Mouse (Mus musculus): Measurements from ENCODE around the gene Harbi1. TPM values are rescaled to one million over a fixed set of nuclear protein-coding genes. Genes with fewer than 3 reads are reported as not detected.
"Not testable (repeated sequence)": the region's sequence is repeated elsewhere in the genome, so short reads cannot be mapped to it uniquely, and the experiment has no call there.

Gene Harbi1
- total RNA-seq, 2 experiments from 2014 or later, result 8.1 to 8.7 TPM

DNA sequence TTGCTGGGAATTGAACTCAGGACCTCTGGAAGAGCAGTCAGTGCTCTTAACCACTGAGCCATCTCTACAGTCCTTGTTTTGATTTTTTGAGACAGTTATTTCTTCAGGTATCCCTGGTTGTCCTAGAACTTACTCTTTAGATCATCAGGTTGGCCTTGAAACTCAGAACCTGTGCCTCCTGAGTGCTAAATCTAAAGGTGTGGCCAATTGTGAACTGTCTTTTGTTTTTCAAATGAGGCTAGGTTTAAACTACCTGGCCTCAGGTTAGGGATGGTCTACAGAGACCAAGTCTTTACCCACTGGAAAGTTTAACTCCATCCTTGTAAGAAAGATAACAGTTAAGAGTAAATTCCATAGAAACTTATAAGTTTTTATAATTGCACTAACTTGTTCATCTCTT is 4.2 kb upstream of the Harbi1 start:
- intact Hi-C loops (cut with DNase I), result no loop called here

DNA sequence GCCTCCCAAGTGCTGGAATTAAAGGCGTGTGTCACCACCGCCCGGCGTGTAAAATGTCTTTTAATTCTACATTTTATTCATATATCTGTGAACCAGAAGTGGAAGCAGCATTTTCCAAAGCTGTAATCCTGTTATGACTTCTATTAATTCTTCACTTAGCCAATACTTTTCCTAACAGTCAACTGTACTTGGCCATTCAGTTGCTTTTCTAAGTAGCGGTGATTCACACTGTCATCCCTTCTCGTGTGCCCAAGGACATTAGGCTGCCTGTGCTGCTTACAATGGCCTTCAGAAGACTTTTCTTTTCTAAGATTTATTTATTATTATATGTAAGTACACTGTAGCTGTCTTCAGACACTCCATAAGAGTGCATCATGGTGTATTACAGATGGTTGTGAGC is 2.3 kb upstream of the Harbi1 start:
- intact Hi-C loops (cut with DNase I), result no loop called here
- DNase-seq (ENCODE audit: extremely low spot score in 1 of 2, low spot score in 2 of 2), result no peak

More for the DNA sequence above, 4.2 kb upstream of the Harbi1 start:
- no peak for DNase-seq (ENCODE audit: extremely low spot score in 1 of 2, low spot score in 2 of 2)

DNA sequence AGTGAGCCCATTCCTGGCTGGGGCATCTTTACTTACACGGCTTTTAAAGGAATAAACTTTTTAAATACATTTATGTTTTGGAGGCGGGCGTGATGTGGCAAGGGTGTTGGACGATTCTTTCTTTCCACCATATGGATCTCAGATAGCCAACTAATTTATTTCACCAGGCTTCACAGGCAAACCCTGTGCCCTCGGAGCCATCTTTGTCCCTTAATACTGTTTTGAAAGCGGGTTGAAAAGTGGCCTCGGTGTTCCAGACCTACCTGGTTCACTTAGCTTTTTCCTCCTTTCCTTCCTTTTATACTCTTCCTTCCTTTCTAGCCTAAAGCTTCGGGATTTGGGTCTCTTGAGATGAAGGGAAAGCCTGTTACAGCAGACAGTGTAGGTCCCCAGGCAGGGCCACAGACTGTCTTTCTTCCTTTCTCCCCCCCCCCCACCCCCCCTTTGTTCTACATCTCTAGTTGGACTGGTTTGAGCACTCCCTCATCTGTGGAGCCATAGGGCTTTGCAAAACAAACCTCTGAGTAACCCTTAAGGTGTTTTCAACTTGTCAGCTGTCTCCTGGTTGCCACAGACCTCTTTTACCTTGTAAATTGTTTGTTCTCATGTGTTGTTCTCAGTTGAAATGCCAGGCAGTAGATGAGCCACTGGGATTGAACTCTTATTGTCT is 739 bp downstream of the Harbi1 start:
- DNase-seq (ENCODE audit: extremely low spot score in 1 of 2, low spot score in 2 of 2), result no peak
- intact Hi-C loops (cut with DNase I), result no loop called here

DNA sequence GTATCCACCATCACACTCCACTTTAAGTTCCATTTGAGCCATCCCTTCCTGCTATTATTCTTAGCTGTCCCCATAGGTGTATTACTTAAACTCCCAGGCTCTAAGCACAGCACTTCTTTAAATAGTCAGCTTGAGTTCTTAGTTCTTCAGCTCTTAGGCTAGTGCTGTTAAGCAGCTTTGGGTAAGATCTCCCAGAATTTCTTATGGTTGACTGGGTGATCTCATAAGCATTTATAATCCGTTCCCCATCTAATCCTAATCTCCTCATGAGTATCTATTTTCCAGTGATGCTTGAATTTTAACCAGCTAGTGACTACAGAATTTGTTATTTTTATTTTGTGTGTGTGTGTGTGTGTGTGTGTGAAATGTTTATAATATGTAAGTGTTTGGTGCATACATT is 4.3 kb downstream of the Harbi1 start:
- intact Hi-C loops (cut with DNase I), result no loop called here
- DNase-seq (ENCODE audit: extremely low spot score in 1 of 2, low spot score in 2 of 2), result no peak

DNA sequence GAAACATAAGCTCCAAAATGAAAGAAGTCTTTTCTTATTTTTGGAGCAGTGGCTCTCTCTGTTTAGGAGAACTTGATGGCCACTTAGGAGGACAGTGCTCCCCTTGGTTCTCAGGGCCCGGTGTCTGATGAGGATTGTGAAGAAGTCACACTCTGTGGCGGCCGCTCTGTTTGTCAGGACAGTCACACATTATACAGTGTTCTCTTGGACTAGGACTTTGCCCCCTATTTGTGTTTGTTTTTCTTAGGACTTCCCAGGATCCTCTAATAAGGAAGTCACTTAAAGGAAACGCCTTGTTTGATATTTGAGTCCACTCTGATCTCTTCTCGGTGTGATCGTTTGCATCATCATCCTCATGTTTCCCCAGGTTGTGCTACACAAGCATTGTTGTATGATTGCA is 7.6 kb downstream of the Harbi1 start:
- DNase-seq (ENCODE audit: extremely low spot score in 1 of 2, low spot score in 2 of 2), result no peak
- intact Hi-C loops (cut with DNase I), result no loop called here

DNA sequence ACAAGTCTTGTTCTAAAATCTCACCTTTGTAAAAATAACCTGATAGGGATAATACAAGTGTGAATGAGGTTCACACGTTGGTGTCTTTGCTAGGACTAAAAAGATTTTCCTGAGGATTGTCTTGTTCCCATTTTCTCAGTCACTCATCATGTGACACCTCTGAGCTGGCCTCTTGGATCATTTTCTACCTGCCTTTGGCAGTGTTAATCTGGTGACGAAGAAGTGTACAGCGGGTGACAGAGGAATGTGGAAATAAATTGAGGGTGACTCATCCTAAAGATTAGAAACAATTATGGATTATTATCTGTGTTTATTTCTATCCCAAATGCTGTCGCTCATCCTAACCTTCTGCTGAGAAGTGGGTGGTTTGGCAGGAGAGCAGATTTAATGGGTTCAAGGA is 12.7 kb downstream of the Harbi1 start:
- intact Hi-C loops (cut with DNase I), result no loop called here
- DNase-seq (ENCODE audit: extremely low spot score in 1 of 2, low spot score in 2 of 2), result no peak

DNA sequence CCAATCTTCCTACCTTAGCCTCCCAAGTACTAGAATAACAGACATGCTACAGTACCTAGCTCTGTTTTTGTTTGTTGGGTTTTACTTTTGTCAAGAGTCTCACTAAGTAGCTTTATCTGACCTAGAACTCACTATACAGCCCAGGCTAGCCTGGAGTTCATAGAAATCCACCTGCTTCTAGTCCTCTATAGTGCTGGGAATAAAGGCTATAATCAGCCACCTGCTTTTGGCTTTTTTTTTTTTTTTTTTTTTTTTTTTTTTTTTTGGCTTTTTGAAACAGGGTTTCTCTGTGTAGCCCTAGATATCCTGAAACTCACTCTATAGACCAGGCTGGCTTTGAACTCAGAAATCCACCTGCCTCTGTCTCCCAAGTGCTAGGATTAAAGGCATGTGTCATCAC is 13.3 kb downstream of the Harbi1 start:
- no peak for DNase-seq (ENCODE audit: extremely low spot score in 1 of 2, low spot score in 2 of 2)
- intact Hi-C loops (cut with DNase I), result no loop called here

DNA sequence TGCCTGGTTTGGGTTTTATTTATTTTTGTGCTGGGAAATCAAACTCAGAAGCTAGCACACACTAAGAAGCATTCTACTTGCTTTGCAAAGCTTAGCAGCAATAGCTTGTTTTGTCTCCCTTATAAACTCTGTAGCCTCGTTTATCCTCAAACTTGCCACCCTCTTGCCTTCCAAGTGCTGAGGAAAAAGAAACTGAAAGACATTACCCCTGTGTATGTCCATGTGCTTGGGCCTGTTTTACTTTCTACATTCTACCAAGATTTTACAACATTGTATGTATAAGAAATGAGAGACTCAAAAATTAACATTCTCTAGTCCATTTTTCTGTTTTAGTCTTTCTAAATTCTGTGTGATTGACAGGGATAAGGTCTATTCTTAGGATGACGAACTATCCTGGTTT is 14.1 kb downstream of the Harbi1 start:
- intact Hi-C loops (cut with DNase I), result no loop called here
- DNase-seq (ENCODE audit: extremely low spot score in 1 of 2, low spot score in 2 of 2), result no peak

DNA sequence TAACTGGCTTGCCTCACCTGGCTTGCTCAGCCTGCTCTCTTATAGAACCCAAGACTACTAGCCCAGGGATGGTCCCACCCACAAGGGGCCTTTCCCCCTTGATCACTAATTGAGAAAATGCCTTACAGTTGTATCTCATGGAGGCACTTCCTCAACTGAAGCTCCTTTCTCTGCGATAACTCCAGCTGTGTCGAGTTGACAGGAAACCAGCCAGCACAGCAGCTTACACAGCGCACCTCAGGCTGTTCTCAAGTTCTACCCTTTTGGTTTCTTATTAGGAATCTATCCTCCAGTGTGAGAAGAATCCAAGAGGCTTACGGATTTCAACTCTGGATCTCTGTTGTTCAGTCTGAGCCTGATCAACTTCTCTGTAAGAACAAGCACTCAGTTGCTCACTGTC is 14.8 kb downstream of the Harbi1 start:
- intact Hi-C loops (cut with DNase I); DNase-seq (ENCODE audit: extremely low spot score in 1 of 2, low spot score in 2 of 2): not testable (repeated sequence)

DNA sequence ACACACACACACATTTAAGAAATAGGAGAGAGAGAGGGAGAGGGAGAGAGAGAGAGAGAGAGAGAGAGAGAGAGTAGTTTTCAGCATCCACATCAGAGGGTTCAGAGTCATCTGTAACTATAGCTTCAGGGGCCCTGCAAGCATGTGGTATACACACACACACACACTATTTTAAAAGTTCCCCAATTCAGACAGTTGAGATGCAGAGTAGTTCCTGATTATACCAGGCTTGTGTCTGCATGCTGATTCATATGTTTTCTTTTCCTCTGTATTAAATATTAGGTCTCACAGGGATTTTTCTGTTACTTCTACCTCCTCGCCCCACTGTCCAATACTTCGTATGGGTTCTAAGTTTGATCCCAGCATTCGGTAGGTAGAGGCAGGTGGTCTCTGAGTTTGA is 16.4 kb downstream of the Harbi1 start:
- no peak for DNase-seq (ENCODE audit: extremely low spot score in 1 of 2, low spot score in 2 of 2)
- intact Hi-C loops (cut with DNase I), result no loop called here

DNA sequence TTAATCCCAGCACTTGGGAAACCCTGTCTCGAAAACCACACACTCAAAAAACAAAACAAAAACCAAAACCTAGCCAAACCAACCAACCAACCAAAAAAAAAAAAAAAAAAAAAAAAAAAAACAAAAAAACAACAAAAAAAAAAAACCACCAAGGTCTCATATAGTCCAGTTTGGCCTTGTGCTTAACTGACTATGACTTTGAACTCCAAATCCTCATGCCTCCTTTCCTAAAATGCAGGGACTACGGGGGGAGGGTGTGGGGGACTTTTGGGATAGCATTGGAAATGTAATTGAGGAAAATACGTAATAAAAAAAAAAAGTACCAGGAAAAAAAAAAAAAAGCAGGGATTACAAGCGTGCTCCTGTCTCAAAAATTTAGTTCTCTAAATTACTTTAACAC is 18.9 kb downstream of the Harbi1 start:
- intact Hi-C loops (cut with DNase I), result no loop called here
- no peak for DNase-seq (ENCODE audit: extremely low spot score in 1 of 2, low spot score in 2 of 2)

DNA sequence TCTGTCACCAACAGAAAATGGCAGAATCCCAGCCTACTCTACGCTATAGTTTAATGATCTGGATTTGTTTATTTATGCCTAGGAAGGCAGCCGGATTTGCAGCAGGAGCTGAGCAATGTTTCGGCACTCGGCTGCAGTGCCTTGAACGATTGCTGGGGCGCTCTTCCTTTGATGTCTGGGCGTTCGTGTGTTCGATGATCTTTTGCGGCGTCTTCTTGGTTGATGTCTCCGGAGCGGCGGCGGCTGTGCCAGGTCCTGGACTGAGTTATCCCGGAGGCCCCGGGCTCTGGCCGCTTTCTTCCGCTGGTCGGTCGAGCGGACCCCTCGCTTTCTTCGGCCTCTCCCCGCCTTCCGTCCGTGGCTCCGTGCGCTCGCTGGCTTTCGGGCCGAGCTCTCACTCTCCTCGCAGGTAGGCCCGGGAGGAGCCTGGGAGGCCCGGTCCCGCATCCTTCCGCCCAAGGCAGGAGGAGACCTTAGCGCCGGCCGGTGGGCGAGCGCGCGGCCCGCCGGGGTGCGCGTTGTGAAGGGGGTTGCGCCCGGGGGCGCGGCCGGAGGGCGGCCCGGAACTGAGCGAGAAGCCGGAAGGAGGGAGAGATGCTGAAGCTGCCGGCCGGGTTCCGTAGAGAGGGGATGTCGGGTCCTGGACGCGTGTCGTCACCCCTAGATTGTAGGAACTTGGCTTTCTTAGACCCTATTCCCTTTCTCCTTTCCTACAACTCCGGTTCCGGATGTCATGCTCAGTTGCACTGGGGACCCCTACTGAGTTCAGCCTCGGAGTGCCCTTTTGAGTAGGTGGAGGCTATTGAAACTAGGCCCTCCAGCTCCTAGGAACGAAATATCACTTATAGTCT is 19.5 kb downstream of the Harbi1 start, which contains the start of gene Ambra1:
TSS of gene Ambra1 (plus strand) at position 164 of the 851 bp plus-strand sequence.
- DNase-seq (ENCODE audit: extremely low spot score in 1 of 2, low spot score in 2 of 2), result peak; percentile 83 to 85
- intact Hi-C loops (cut with DNase I), result no loop called here

DNA sequence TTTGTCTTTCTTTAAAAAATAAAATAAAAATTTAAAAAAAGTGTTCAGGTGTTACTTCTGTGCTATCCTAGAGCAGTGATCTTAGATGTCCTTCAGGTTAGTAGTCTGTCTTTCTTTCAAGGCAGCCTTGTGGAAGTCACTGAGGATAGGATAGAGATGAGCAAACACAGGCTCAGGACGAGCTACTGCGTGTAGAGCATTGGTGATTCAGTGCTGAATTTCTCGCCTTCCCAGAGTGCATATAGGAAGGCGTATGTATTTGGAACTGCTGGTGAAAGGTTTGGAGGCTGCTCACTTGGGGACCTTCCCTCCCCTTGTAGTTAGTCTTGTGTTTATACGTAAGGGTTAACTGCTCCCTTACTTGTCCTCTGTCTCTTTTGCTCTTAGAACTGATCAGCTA is 24.6 kb downstream of the Harbi1 start:
- intact Hi-C loops (cut with DNase I), result no loop called here
- no peak for DNase-seq (ENCODE audit: extremely low spot score in 1 of 2, low spot score in 2 of 2)

DNA sequence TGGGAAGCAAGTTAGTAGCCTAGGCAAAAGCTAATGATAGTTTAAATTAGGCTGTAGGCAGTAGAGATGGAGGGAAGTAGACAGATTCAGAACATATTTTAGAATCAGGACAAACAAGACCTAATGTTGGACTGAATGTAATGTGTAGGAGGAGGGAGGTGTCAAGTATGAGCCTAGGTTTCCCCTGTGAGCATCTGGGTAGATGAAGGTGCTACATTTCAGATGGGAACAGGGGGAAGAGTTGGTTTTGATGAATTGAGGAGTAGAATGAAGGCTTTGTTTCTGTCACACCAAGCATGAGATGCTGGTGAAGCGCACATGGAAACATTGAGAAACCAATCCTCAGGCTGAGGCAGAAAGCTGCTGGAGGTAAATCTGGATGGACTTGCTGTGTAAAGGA is 28.9 kb downstream of the Harbi1 start:
- no peak for DNase-seq (ENCODE audit: extremely low spot score in 1 of 2, low spot score in 2 of 2)
- intact Hi-C loops (cut with DNase I), result no loop called here

DNA sequence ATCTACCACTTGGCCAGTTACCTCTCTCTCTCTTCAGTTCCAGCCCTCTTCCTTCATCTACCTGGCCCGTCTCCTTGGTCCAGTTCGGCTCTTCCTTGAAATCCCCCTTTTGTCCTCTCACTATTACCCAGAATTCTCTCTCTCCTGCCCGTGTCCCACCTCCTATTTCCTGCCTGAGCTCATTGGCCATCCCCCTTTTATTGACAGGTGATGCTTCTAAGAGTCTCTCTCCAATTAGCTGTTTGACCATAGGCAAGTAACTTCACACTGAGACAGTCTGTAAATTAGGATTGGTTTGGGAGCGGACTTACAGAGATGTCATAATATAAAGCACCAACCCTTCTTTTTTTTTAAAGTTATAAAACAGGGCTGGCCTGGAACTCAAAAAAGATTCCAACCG is 34.0 kb downstream of the Harbi1 start:
- DNase-seq (ENCODE audit: extremely low spot score in 1 of 2, low spot score in 2 of 2), result no peak
- intact Hi-C loops (cut with DNase I), result no loop called here

DNA sequence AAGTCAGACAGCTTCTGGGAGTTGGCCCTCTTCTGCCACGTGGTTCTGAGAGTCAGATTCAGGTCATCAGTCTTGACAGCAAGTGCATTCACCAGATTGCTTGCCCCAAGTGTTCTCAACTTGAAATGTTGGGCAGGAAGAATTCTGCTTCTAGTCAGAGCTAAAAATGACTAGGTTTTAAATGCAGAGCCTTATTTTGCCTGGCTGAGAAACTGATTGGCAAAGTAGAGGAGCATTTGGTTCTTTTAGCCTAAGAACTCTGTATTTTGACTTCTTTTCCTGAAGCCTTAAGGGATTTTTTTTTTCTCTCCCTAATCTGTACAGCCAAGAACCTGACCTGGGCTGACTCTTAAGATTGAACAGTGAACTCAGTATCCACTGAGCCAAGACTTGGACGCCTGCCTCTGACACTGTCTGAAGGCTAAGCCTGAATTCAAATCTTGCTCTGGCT is 39.2 kb downstream of the Harbi1 start:
- intact Hi-C loops (cut with DNase I), result no loop called here
- peak; percentile 23 to 38 for DNase-seq (ENCODE audit: extremely low spot score in 1 of 2, low spot score in 2 of 2)

Other genes with a start within 250 kb of the Harbi1 start
- 100 to 1,000 TPM; 130 to 145 TPM for gene Ckap5, start 184.1 kb upstream of the Harbi1 start, total RNA-seq (2021)
- under 1 TPM; 0.14 to 0.19 TPM for gene F2, start 74.4 kb upstream of the Harbi1 start, total RNA-seq (2021)
- gene Zfp408, start 61.1 kb upstream of the Harbi1 start, total RNA-seq (2021), result 10 to 100 TPM; 16.7 to 17.6 TPM
- gene Arhgap1, start 61.0 kb upstream of the Harbi1 start, total RNA-seq (2021), result 10 to 100 TPM; 80.2 to 81.5 TPM
- gene Atg13, start 276 bp upstream of the Harbi1 start, total RNA-seq (2021), result 10 to 100 TPM; 55.8 to 59.3 TPM
- 10 to 100 TPM; 54.9 to 56.1 TPM for gene Ambra1, start 19.3 kb downstream of the Harbi1 start, total RNA-seq (2021)
- gene Chrm4, start 216.4 kb downstream of the Harbi1 start, total RNA-seq (2021), result 10 to 100 TPM; 29.6 to 33.0 TPM
- gene Mdk, start 221.4 kb downstream of the Harbi1 start, total RNA-seq (2021), result 10 to 100 TPM; 24.6 to 26.0 TPM
- gene Gm9821, start 234.9 kb downstream of the Harbi1 start, total RNA-seq (2021), result not detected

All from left cerebral cortex, postnatal 10 days (tissue).